Mouse (Mus musculus) hindbrain, embryonic 12.5 days (tissue): Measurements from ENCODE around the gene Senp1. TPM values are rescaled to one million over a fixed set of nuclear protein-coding genes. Genes with fewer than 3 reads are reported as not detected.
A peak's percentile ranks its signal among the peaks of the same experiment; 100 is the strongest.

ENCODE experiments used
- ATAC-seq: fragments of 200-750 bp; cut with Nextera tagmentation; 2 replicates; pipeline ENCODE4 v1.8.0; 2017; ENCODE audit warnings: moderate TSS enrichment; ENCODE audit not compliant: low FRiP score
- H3K27ac ChIP-seq: fragments of 300-500 bp; sonication (generic); 2 replicates; pipeline ENCODE4 v1.5.1; 2016; ENCODE audit warnings: mild to moderate bottlenecking
- H3K27me3 ChIP-seq: fragments of 300-500 bp; sonication (generic); 2 replicates; pipeline ENCODE4 v1.6.1; 2016; ENCODE audit warnings: mild to moderate bottlenecking
- H3K36me3 ChIP-seq: fragments of 300-500 bp; sonication (generic); 2 replicates; pipeline ENCODE4 v1.6.1; 2016; ENCODE audit warnings: mild to moderate bottlenecking
- H3K4me1 ChIP-seq: fragments of 300-500 bp; sonication (generic); 2 replicates; pipeline ENCODE4 v1.6.1; 2016
- H3K4me2 ChIP-seq: fragments of 300-500 bp; sonication (generic); replicated peaks from 2 replicates; pipeline ENCODE4 v1.6.1; 2016; ENCODE audit warnings: mild to moderate bottlenecking
- H3K4me3 ChIP-seq: fragments of 300-500 bp; sonication (generic); 2 replicates; pipeline ENCODE4 v1.5.1; 2016; ENCODE audit warnings: mild to moderate bottlenecking
- H3K9ac ChIP-seq: fragments of 300-500 bp; sonication (generic); 2 replicates; pipeline ENCODE4 v1.6.1; 2016; ENCODE audit warnings: mild to moderate bottlenecking, moderate library complexity
- H3K9me3 ChIP-seq: fragments of 300-500 bp; sonication (generic); replicated peaks from 2 replicates; pipeline ENCODE4 v1.6.1; 2016; ENCODE audit warnings: mild to moderate bottlenecking
- WGBS: fragments of 180-500 bp; shearing (Covaris S2); methylation state at CpG from one replicate; pipeline ENCODE4 v1.1.7; 2016; 5-methylcytosine and 5-hydroxymethylcytosine counted together
- polyA plus RNA-seq: library from polyadenylated mRNA; unstranded; fragments of >200 nt; fragmentation: Nextera tagmentation; extraction: Ambion mirVana; gene quantifications from 2 replicates; pipeline ENCODE4 v1.2.1, GENCODE M21; 2016

Gene Senp1
- polyA plus RNA-seq, 1 experiment from 2014 or later, result 38.7 TPM

DNA sequence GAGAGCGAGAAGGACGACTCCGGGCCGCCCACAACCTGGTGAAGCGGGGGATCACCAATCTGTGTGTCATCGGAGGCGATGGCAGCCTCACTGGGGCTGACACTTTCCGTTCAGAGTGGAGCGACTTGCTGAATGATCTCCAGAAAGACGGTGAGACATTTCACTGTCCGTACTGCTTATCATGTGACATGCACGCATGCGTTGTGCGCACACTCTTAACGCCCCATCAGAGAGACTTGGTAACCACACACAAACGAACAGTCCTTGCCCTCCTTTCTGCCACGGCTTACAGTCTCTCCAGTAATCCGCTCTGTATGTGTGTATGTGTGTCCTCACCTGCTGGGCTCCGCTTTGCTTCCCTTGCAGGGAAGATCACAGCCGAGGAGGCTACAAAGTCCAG is 27.3 kb upstream of the Senp1 start:
- H3K9me3 ChIP-seq, result no peaks in the 10 kb centered on the region
- no peak overlapping the region for H3K9ac ChIP-seq
- H3K27me3 ChIP-seq, result no peaks in the 10 kb centered on the region
- no peak for ATAC-seq
- H3K4me2 ChIP-seq, result no peak overlapping the region
- H3K27ac ChIP-seq, result no peak overlapping the region
- no peak overlapping the region for H3K4me3 ChIP-seq
- no peaks in the 10 kb centered on the region for H3K4me1 ChIP-seq
- H3K36me3 ChIP-seq, result peaks cover 74% of the 10 kb centered on the region
- WGBS, result 95% methylated on average over 20 of the region's 20 CpGs

DNA sequence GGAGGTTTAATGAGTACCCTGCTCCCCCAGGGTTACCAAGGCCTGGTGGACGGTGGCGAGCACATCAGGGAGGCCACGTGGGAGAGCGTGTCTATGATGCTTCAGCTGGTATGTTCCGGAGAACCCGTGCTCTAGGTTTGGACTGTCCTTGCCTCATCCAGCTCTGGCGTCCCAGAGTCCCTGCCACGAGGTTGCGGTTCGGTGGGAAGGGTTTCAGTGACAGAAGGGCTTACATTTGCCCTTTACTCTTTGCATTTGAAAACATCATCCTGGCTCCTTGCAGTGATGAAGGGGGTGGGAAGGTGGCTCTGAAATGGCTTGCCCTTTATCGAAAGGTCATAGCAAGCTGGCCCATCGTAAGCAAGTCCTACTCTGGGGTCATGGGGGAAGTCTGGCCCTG is 25.8 kb upstream of the Senp1 start:
- 85% methylated on average over 12 of the region's 12 CpGs for WGBS
- no peak overlapping the region for H3K9ac ChIP-seq
- H3K27me3 ChIP-seq, result no peaks in the 10 kb centered on the region
- no peak overlapping the region for H3K4me3 ChIP-seq
- H3K27ac ChIP-seq, result no peak overlapping the region
- ATAC-seq, result no peak
- H3K9me3 ChIP-seq, result no peaks in the 10 kb centered on the region
- no peak overlapping the region for H3K4me2 ChIP-seq
- no peaks in the 10 kb centered on the region for H3K4me1 ChIP-seq
- peaks cover 63% of the 10 kb centered on the region for H3K36me3 ChIP-seq

GRCm38 (mm10) chr15:98116287-98116686 is 22.7 kb upstream of the Senp1 start:
- Histone ChIP-seq H3K9me3 (no peaks in the 10 kb centered on the region), H3K4me3 (no peak overlapping the region), H3K4me2 (no peak overlapping the region), H3K27ac (no peak overlapping the region), H3K4me1 (no peaks in the 10 kb centered on the region), H3K9ac (no peak overlapping the region), H3K36me3 (peaks cover 38% of the 10 kb centered on the region), H3K27me3 (no peaks in the 10 kb centered on the region)
- ATAC-seq, result no peak
- WGBS, result 84% methylated on average over 5 of the region's 5 CpGs

GRCm38 (mm10) chr15:98115779-98116163 is 22.2 kb upstream of the Senp1 start:
- Histone ChIP-seq H3K4me1 (no peaks in the 10 kb centered on the region), H3K9ac (no peak overlapping the region), H3K4me2 (no peak overlapping the region), H3K9me3 (no peaks in the 10 kb centered on the region), H3K27me3 (no peaks in the 10 kb centered on the region), H3K27ac (no peak overlapping the region), H3K36me3 (peaks cover 32% of the 10 kb centered on the region), H3K4me3 (no peak overlapping the region)
- 91% methylated on average over 9 of the region's 9 CpGs for WGBS
- no peak for ATAC-seq

- no peaks in the 10 kb centered on the region for H3K27me3 ChIP-seq
- H3K9me3 ChIP-seq, result no peaks in the 10 kb centered on the region
- no peak overlapping the region for H3K4me3 ChIP-seq
- 87% methylated on average over 10 of the region's 10 CpGs for WGBS
- ATAC-seq, result no peak
- H3K27ac ChIP-seq, result no peak overlapping the region
- no peaks in the 10 kb centered on the region for H3K4me1 ChIP-seq
- H3K9ac ChIP-seq, result no peak overlapping the region
- H3K36me3 ChIP-seq, result peaks cover 29% of the 10 kb centered on the region
- no peak overlapping the region for H3K4me2 ChIP-seq
Observed at GRCm38 (mm10) chr15:98114852-98115778, 21.6 kb upstream of the Senp1 start.

DNA sequence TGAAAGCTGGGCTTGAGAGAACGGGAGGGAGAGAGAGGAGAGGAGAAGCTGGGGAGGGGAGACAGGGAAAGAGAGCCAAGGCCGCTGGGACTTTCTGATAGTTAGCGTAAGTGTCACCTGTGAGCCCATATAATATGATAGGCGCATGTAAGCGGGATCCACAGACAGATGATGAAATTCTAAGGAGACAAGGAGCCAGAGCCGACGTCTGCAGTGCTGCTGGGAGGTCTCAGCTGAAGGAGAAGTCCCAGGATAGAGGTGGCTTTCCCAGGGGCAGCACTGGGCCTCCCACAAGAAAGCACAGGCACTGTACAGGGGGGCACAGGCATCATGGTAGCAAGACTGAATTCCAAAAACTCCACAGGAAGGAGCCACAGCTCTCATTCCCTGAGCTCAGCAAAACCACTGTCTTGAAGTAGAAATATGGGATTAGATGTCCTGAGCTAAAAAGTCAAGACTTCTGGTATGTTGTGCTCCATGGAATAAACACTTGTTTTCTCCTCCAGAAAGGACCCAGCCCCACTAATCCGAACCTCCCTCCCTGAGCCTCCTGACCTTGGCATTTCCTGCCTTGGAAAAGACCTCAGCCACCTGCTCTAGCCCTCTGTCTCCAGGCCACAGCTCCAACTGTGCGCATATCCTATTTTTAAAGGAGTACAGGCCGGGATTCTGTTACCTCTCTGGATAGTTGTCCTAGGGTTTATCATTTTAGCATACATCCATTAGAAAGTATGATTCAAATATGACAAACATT is 20.7 kb upstream of the Senp1 start:
- H3K4me3 ChIP-seq, result no peak overlapping the region
- H3K36me3 ChIP-seq, result peaks cover 24% of the 10 kb centered on the region
- no peak overlapping the region for H3K27ac ChIP-seq
- 78% methylated on average over 10 of the region's 10 CpGs for WGBS
- peaks cover 2% of the 10 kb centered on the region for H3K4me1 ChIP-seq
- no peak overlapping the region for H3K4me2 ChIP-seq
- H3K27me3 ChIP-seq, result no peaks in the 10 kb centered on the region
- no peaks in the 10 kb centered on the region for H3K9me3 ChIP-seq
- ATAC-seq, result no peak
- no peak overlapping the region for H3K9ac ChIP-seq

DNA sequence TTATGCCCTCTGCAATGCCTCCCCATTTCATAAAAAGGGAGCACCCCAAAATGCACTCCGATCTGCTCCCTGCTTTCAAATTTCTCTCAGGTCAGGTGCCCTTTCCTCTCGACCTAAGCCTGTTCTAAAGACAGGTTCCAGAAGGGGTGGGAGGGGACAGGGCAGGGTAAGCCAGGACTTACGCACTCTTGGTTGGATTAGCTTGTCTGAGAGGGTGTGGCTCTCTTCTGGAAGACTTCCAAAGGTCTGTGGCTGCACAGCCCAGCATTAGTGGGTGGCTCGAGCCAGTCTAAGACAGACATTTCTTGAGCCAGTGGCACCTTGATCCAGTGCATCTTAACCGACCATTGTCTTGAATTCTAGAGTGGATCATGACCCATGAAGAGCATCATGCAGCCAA is 18.2 kb upstream of the Senp1 start:
- 83% methylated on average over 5 of the region's 5 CpGs for WGBS
- ATAC-seq, result no peak
- H3K4me2 ChIP-seq, result no peak overlapping the region
- no peaks in the 10 kb centered on the region for H3K9me3 ChIP-seq
- H3K27me3 ChIP-seq, result no peaks in the 10 kb centered on the region
- H3K4me3 ChIP-seq, result no peak overlapping the region
- no peak overlapping the region for H3K27ac ChIP-seq
- H3K9ac ChIP-seq, result no peak overlapping the region
- peaks cover 17% of the 10 kb centered on the region for H3K4me1 ChIP-seq
- peaks cover 11% of the 10 kb centered on the region for H3K36me3 ChIP-seq

- WGBS, result 5% methylated on average over 35 of the region's 37 CpGs
- Histone ChIP-seq H3K27me3 (0 out of 2 replicates have a peak, but pooled peaks cover 4% of the 10 kb centered on the region), H3K9ac (peak overlapping the region; percentile 79), H3K4me2 (peak overlapping the region; percentile 78), H3K36me3 (peaks cover 5% of the 10 kb centered on the region), H3K4me3 (peak overlapping the region; percentile 59), H3K27ac (peak overlapping the region; percentile 77), H3K9me3 (no peaks in the 10 kb centered on the region), H3K4me1 (peaks cover 17% of the 10 kb centered on the region)
- peak; percentile 92 for ATAC-seq
Observed at GRCm38 (mm10) chr15:98108297-98109152, 15.0 kb upstream of the Senp1 start.

DNA sequence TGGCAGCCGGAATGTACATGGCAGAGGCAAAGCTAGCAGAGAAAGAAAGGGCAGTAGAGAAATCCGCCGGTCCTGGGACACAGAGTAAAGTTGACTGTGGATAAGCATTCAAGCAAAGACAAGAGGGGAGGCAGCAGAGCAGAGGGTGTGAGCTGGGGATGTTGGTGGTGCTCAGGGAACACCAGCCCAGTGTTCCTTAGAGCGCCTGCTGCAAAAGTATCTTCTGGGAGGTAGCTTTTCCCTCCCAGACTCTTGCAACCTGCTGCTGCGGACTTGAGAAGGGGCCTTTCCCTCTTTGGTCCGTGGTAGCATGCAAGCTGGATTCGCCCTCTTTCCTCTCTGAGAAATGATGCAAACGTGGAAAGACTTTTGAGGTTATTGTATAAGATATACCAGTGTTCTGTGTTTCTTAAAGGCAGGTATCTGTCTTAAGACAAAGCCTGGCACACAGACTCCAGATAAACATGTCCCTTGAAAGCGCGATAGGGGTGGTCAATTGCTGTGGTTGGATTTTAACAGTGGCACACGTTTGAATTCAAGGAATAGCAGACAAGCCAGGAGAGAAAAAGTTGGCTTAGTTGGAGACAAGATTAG is 14.3 kb upstream of the Senp1 start:
- H3K4me2 ChIP-seq, result peak overlapping the region; percentile 78
- H3K27ac ChIP-seq, result peak overlapping the region; percentile 77
- H3K27me3 ChIP-seq, result 0 out of 2 replicates have a peak, but pooled peaks cover 4% of the 10 kb centered on the region
- peaks cover 5% of the 10 kb centered on the region for H3K36me3 ChIP-seq
- H3K9me3 ChIP-seq, result no peaks in the 10 kb centered on the region
- H3K4me1 ChIP-seq, result peaks cover 17% of the 10 kb centered on the region
- H3K9ac ChIP-seq, result peak overlapping the region; percentile 79
- ATAC-seq, result no peak
- H3K4me3 ChIP-seq, result peak overlapping the region; percentile 59
- 38% methylated on average over 11 of the region's 11 CpGs for WGBS

- Histone ChIP-seq H3K36me3 (peaks cover 3% of the 10 kb centered on the region; the same call in 1 of the 2 replicates), H3K4me2 (no peak overlapping the region), H3K4me1 (peaks cover 17% of the 10 kb centered on the region), H3K4me3 (no peak overlapping the region), H3K27ac (no peak overlapping the region), H3K9me3 (no peaks in the 10 kb centered on the region), H3K27me3 (0 out of 2 replicates have a peak, but pooled peaks cover 4% of the 10 kb centered on the region), H3K9ac (no peak overlapping the region)
- 87% methylated on average over 6 of the region's 6 CpGs for WGBS
- ATAC-seq, result no peak
Observed at GRCm38 (mm10) chr15:98107230-98107629, 13.7 kb upstream of the Senp1 start.

DNA sequence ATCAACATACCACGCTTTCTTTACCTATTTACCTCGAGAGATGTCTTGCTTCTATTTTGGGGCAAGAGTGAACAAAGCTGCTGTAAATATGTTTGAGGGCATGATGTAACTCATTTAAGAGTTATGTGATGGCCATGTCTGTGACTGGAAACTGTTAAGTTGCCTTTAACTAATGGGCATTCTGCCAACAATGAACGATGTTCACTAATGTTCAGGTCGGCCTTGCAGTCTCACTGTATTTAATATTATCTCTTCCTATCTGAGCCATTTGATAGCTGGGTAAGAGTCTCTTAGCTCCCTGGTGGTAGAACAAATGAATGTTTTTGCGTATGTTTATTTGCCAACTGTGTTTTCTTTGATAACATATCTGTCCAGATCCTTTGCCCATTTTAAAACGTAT is 13.0 kb upstream of the Senp1 start:
- 90% methylated on average over 6 of the region's 6 CpGs for WGBS
- no peak for ATAC-seq
- Histone ChIP-seq H3K4me2 (no peak overlapping the region), H3K4me3 (no peak overlapping the region), H3K36me3 (no peaks in the 10 kb centered on the region), H3K9ac (no peak overlapping the region), H3K4me1 (peaks cover 17% of the 10 kb centered on the region), H3K27ac (no peak overlapping the region), H3K9me3 (no peaks in the 10 kb centered on the region), H3K27me3 (0 out of 2 replicates have a peak, but pooled peaks cover 4% of the 10 kb centered on the region)
